Mouse (Mus musculus) brain, embryonic 14.5 days (tissue): Measurements from ENCODE around the gene Dennd1a. TPM values are rescaled to one million over a fixed set of nuclear protein-coding genes. Genes with fewer than 3 reads are reported as not detected.

ENCODE experiments used
- DNase-seq: peaks from one replicate; pipeline ENCODE4 v3.0.0-alpha.2; 2011; ENCODE audit warnings: low read depth
- CTCF ChIP-seq: fragments of 200-500 bp; IDR thresholded peaks from 2 replicates; pipeline ENCODE4 v1.5.1; 2012; ENCODE audit warnings: inconsistent platforms, mild to moderate bottlenecking, moderate library complexity, borderline replicate concordance; ENCODE audit not compliant: insufficient read depth, insufficient read length; ENCODE audit errors: extremely low read depth
- POLR2A ChIP-seq: fragments of 200-500 bp; IDR thresholded peaks from 2 replicates; pipeline ENCODE4 v1.6.1; 2012; ENCODE audit warnings: mild to moderate bottlenecking, inconsistent platforms, borderline replicate concordance; ENCODE audit not compliant: poor library complexity, insufficient read depth, insufficient read length, severe bottlenecking; ENCODE audit errors: extremely low read depth
- polyA plus RNA-seq: library from polyadenylated mRNA; depleted of rRNA; stranded (reverse); fragments of >200 nt; gene quantifications from 2 replicates; pipeline ENCODE4 v1.2.3, GENCODE M21; 2012

The Dennd1a gene
- polyA plus RNA-seq, 1 experiment = 42.2 TPM

DNA sequence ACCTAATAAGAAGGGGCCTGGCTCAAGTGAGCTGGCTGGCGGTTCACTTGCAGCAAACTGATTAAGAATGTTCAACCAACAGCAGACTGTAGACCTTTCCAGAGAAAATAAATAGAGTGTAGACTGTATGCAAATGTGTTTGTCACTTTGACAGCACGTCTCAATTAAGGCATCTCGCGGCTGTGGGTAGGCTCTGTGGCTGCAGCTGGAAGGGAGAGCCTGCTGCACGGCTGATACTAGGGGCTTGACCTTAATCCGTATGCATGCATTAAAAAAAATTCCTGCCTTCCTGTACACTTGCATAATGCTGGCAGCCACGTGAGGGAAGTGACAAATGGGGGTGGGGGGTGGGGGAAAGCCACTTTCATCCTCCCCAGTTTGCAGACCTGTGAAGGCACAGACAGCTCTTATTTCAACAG is 445.0 kb downstream of the Dennd1a start:
- TF ChIP-seq POLR2A (no peak), CTCF (no peak)
- DNase-seq = peak; percentile 96

GRCm38 (mm10) chr2:37839922-37840321 is 447.3 kb downstream of the Dennd1a start:
- no peak for DNase-seq
- no peak for TF ChIP-seq CTCF
- no peak for TF ChIP-seq POLR2A

DNA sequence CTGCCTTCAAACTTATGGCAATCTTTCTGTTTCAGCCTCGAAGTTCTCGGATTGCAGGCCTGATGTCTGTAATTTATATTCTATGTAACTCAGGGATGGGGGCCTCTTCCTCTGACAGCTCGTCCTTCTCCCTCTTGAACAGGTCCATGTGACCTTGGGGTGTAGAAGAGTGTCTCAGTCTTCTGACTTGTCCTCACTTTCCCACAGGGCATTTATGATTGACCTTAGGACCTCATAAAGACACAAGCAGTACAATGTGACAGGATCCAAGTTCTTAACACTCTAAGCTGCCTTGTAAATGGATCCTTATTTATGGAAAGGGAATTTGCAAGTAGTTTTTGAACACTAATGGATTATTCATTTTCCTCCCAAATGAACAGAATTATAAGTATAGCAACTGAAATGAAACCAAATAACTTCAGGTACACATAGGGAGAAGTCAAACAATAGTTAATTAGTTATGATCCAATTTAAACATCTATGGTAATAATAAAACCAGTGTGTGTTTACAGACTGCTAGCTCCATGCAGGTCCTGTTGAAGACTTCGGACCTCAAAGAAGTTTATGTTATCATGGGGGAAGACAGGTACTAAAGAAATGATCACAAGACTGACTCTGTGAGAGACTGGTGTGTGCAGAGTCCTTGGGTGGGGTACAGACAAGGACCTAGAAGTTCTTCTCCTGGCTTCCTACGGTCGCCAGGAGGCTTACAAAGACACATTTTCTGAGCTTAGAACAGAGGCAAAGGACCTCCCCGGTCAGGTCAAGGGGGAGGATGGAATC is 448.8 kb downstream of the Dennd1a start:
- DNase-seq = no peak
- TF ChIP-seq POLR2A (no peak), CTCF (no peak)

- TF ChIP-seq CTCF (no peak), POLR2A (no peak)
- DNase-seq = no peak
Observed at GRCm38 (mm10) chr2:37837542-37837941, 449.6 kb downstream of the Dennd1a start.

DNA sequence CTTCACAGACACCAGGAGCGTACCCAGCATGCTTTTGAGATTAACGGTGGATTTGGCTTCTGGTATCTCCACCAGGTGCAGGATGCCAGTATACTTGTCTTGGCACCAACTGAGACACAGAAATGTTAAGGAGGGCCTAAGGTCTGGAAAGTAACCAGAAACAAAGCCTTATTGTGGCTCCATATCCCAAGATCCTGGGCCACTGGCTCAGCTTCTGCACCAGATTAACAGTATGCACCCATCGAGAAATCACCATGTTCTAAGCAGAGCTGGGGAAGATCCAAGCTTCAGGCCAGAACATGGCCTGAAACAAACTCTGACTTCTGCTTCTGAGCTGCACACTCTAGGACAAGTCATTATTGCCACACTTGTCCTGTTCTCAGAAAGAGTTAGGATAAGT is 450.3 kb downstream of the Dennd1a start:
- no peak for DNase-seq
- TF ChIP-seq POLR2A = no peak

DNA sequence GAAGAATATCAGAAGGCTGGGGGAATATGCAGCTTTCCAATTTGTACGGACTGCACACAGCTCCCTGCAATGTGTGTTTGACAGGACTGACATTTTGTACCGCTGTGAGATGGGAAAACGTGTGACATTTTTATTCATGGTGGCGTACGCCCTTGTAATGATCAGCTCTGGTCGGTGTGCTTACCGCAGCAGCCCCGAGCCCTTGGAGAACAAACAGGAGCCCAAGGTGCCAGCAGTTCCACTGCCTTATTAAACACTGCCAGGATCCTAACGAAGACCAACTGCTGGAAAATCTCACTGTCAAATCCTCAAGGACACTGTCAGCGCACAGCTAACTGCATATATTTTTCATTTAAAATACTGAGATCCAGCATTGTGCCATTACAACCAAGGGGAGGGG is 454.9 kb downstream of the Dennd1a start:
- peak; percentile 75 for DNase-seq
- no peak for TF ChIP-seq POLR2A
- no peak for TF ChIP-seq CTCF

GRCm38 (mm10) chr2:37829758-37830275 is 457.4 kb downstream of the Dennd1a start:
- TF ChIP-seq POLR2A = no peak
- TF ChIP-seq CTCF = no peak
- peak; percentile 87 for DNase-seq

- TF ChIP-seq POLR2A = no peak
- no peak for TF ChIP-seq CTCF
- no peak for DNase-seq
Observed at GRCm38 (mm10) chr2:37823826-37824225, 463.4 kb downstream of the Dennd1a start.

GRCm38 (mm10) chr2:37822122-37822521 is 465.1 kb downstream of the Dennd1a start:
- TF ChIP-seq CTCF (no peak), POLR2A (no peak)
- DNase-seq = peak; percentile 57

GRCm38 (mm10) chr2:37819526-37820152 is 467.6 kb downstream of the Dennd1a start:
- TF ChIP-seq POLR2A = no peak
- no peak for TF ChIP-seq CTCF

GRCm38 (mm10) chr2:37818761-37819525 is 468.2 kb downstream of the Dennd1a start:
- peak; percentile 94 for DNase-seq
- TF ChIP-seq CTCF = no peak
- TF ChIP-seq POLR2A = no peak

More at GRCm38 (mm10) chr2:37819526-37820152, 467.6 kb downstream of the Dennd1a start:
- DNase-seq = peak; percentile 87
